Mouse (Mus musculus) neural tube, embryonic 10.5 days (tissue): ENCODE measurements at regions not wholly inside any gene's neighbourhood (a gene's known extent, or its start where the extent isn't known, plus 50 kb on each side); places are given as distances from the start of the nearest gene placed in this dataset.

Experiments
- DNase-seq: peaks from one replicate; pipeline ENCODE4 v3.0.0-alpha.2; 2017; ENCODE audit warnings: low spot score; ENCODE audit errors: extremely low spot score

DNA sequence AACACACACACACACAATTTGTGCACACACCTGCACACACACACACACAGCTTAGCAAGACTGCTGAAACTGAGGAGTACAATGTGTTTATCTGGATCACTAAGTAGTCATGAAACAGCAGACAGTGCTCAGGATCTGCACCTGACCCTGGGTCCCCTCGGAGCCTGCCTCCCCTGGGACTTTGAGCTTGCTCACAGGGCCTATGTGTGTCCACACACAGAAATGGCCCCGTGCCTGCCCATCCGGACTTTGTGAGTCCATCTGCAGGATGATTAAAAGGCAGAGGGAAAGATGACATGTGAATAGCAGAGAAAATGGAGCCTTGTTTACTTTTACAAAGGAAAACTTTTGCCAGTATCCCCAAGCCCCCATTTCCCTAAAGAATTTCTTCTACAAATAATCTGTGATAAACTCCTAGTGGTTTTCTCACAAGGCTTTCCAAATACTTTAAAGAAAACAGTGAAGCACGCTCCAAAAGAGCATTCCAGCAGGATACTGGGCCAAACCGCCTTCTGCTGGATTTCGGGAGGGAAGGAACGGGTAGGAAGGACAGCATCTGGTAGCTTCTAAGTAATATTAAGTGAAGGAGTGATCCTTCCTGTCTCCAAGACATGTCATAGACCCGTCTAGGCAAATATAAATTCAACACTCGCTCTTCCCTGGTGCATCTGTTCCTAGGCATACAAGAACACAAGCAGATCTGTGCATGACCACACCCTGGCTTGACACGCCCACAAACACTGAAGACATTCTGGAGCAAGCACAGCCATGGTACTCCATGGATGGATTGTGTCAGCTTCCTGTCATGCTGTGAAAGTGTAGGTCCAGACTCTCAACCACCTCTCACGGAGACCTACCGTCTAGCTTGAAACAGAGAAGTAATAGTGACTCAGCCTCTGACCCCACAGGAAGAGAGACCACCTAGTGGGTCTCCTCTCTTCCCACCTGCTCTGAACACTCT lies 52.1 kb upstream of the Zfp637 start:
- DNase-seq = no peak

DNA sequence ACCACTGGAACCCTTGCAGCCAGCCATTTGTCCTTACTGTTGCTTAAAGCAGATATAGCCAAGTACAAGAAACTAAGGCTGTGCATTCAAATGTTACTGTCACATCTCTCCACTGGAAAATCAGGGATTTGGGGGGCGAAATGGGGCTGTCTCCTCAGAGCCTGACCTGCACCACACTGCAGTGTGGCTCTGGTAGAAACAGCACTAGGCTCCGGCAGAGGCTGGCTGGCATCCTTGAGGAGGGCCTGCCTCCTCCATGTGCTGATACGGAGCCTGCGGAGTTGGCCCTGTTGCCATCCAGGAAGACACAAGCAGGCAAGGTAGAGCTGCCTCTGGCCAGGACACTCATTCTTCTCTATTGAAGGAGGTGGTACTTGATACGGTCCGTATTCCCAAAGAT lies 50.4 kb upstream of the Zfp637 start:
- DNase-seq = no peak
